Mouse (Mus musculus): ENCODE results near the gene Inpp4b. TPM values are rescaled to one million over a fixed set of nuclear protein-coding genes. Genes with fewer than 3 reads are reported as not detected.

Gene Inpp4b
- polyA plus RNA-seq, 1 experiment from 2014 or later: 10.1 TPM

- no peak overlapping the region for H3K27ac ChIP-seq (ENCODE audit: low read depth, low read length)
- H3K4me2 ChIP-seq (ENCODE audit: low read depth, low read length): no peak overlapping the region
- H3K27me3 ChIP-seq (ENCODE audit: control insufficient read depth, insufficient read depth, low read length): no peaks in the 10 kb centered on the region
- no peaks in the 10 kb centered on the region for H3K9me3 ChIP-seq (ENCODE audit: control insufficient read depth, low read length)
- no peaks in the 10 kb centered on the region for H3K4me1 ChIP-seq (ENCODE audit: control insufficient read depth, insufficient read depth, low read length)
- no peaks in the 10 kb centered on the region for H3K36me3 ChIP-seq (ENCODE audit: control insufficient read depth, insufficient read depth, low read length)
- H3K9ac ChIP-seq (replicated peaks; ENCODE audit: low read depth, low read length): no peak overlapping the region
- no peak for ATAC-seq (ENCODE audit: low read depth)
- 88% methylated on average over 5 of the region's 5 CpGs for WGBS
- no peak overlapping the region for H3K4me3 ChIP-seq (ENCODE audit: low read depth, low read length)
Measured at GRCm38 (mm10) chr8:81779440-81779839, 437.1 kb downstream of the Inpp4b start.

- WGBS: 91% methylated on average over 6 of the region's 6 CpGs
- H3K27ac ChIP-seq (ENCODE audit: low read depth, low read length): no peak overlapping the region
- no peak overlapping the region for H3K4me3 ChIP-seq (ENCODE audit: low read depth, low read length)
- no peaks in the 10 kb centered on the region for H3K4me1 ChIP-seq (ENCODE audit: control insufficient read depth, insufficient read depth, low read length)
- no peak overlapping the region for H3K4me2 ChIP-seq (ENCODE audit: low read depth, low read length)
- no peak overlapping the region for H3K9ac ChIP-seq (replicated peaks; ENCODE audit: low read depth, low read length)
- H3K9me3 ChIP-seq (ENCODE audit: control insufficient read depth, low read length): no peaks in the 10 kb centered on the region
- no peaks in the 10 kb centered on the region for H3K36me3 ChIP-seq (ENCODE audit: control insufficient read depth, insufficient read depth, low read length)
- ATAC-seq (ENCODE audit: low read depth): no peak
- no peaks in the 10 kb centered on the region for H3K27me3 ChIP-seq (ENCODE audit: control insufficient read depth, insufficient read depth, low read length)
Measured at GRCm38 (mm10) chr8:81780166-81780565, 437.8 kb downstream of the Inpp4b start.

- H3K9me3 ChIP-seq (ENCODE audit: control insufficient read depth, low read length): no peaks in the 10 kb centered on the region
- WGBS: 97% methylated on average over 2 of the region's 2 CpGs
- H3K36me3 ChIP-seq (ENCODE audit: control insufficient read depth, insufficient read depth, low read length): no peaks in the 10 kb centered on the region
- H3K4me3 ChIP-seq (ENCODE audit: low read depth, low read length): no peak overlapping the region
- H3K4me1 ChIP-seq (ENCODE audit: control insufficient read depth, insufficient read depth, low read length): no peaks in the 10 kb centered on the region
- H3K4me2 ChIP-seq (ENCODE audit: low read depth, low read length): no peak overlapping the region
- H3K9ac ChIP-seq (replicated peaks; ENCODE audit: low read depth, low read length): no peak overlapping the region
- no peak overlapping the region for H3K27ac ChIP-seq (ENCODE audit: low read depth, low read length)
- H3K27me3 ChIP-seq (ENCODE audit: control insufficient read depth, insufficient read depth, low read length): no peaks in the 10 kb centered on the region
- no peak for ATAC-seq (ENCODE audit: low read depth)
Measured at GRCm38 (mm10) chr8:81780921-81781675, 438.7 kb downstream of the Inpp4b start.

DNA sequence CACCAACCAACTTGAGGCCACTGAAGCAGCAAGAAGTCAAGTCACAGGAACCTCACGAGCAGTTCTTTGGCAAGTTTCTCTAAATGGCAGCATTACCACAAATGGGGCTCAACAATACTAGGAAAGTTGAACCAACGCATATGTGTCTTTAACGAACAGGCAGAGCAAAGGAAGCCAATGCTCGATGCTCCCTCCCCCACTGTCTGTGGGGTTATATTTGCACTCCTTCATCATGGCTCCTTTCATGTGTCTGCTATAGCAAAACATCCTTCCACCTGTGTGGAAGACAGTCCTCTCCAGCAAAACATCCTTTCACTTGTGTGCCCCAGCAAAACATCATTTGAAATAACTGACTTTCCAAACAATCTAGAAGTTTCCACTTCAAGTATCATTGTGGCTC is 440.4 kb downstream of the Inpp4b start:
- 94% methylated on average over 4 of the region's 4 CpGs for WGBS

GRCm38 (mm10) chr8:81784775-81785174 is 442.4 kb downstream of the Inpp4b start:
- no peak overlapping the region for H3K9ac ChIP-seq (replicated peaks; ENCODE audit: low read depth, low read length)
- 88% methylated on average over 3 of the region's 3 CpGs for WGBS

More for the DNA sequence above, 440.4 kb downstream of the Inpp4b start:
- no peaks in the 10 kb centered on the region for H3K27me3 ChIP-seq (ENCODE audit: control insufficient read depth, insufficient read depth, low read length)
- no peak overlapping the region for H3K4me3 ChIP-seq (ENCODE audit: low read depth, low read length)
- no peak overlapping the region for H3K9ac ChIP-seq (replicated peaks; ENCODE audit: low read depth, low read length)
- no peaks in the 10 kb centered on the region for H3K36me3 ChIP-seq (ENCODE audit: control insufficient read depth, insufficient read depth, low read length)
- H3K27ac ChIP-seq (ENCODE audit: low read depth, low read length): no peak overlapping the region
- H3K4me2 ChIP-seq (ENCODE audit: low read depth, low read length): no peak overlapping the region
- H3K4me1 ChIP-seq (ENCODE audit: control insufficient read depth, insufficient read depth, low read length): no peaks in the 10 kb centered on the region
- no peaks in the 10 kb centered on the region for H3K9me3 ChIP-seq (ENCODE audit: control insufficient read depth, low read length)
- ATAC-seq (ENCODE audit: low read depth): no peak

GRCm38 (mm10) chr8:81788498-81788897 is 446.1 kb downstream of the Inpp4b start:
- no peak for ATAC-seq (ENCODE audit: low read depth)
- Histone ChIP-seq H3K36me3 (ENCODE audit: control insufficient read depth, insufficient read depth, low read length) (no peaks in the 10 kb centered on the region), H3K27ac (ENCODE audit: low read depth, low read length) (no peak overlapping the region), H3K9me3 (ENCODE audit: control insufficient read depth, low read length) (no peaks in the 10 kb centered on the region), H3K4me1 (ENCODE audit: control insufficient read depth, insufficient read depth, low read length) (no peaks in the 10 kb centered on the region), H3K4me2 (ENCODE audit: low read depth, low read length) (no peak overlapping the region), H3K4me3 (ENCODE audit: low read depth, low read length) (no peak overlapping the region), H3K27me3 (ENCODE audit: control insufficient read depth, insufficient read depth, low read length) (no peaks in the 10 kb centered on the region), H3K9ac (replicated peaks; ENCODE audit: low read depth, low read length) (no peak overlapping the region)
- WGBS: 84% methylated on average over 2 of the region's 2 CpGs

More at GRCm38 (mm10) chr8:81784775-81785174, 442.4 kb downstream of the Inpp4b start:
- no peak for ATAC-seq (ENCODE audit: low read depth)
- H3K4me2 ChIP-seq (ENCODE audit: low read depth, low read length): no peak overlapping the region
- H3K9me3 ChIP-seq (ENCODE audit: control insufficient read depth, low read length): no peaks in the 10 kb centered on the region
- no peak overlapping the region for H3K27ac ChIP-seq (ENCODE audit: low read depth, low read length)
- H3K27me3 ChIP-seq (ENCODE audit: control insufficient read depth, insufficient read depth, low read length): no peaks in the 10 kb centered on the region
- no peaks in the 10 kb centered on the region for H3K36me3 ChIP-seq (ENCODE audit: control insufficient read depth, insufficient read depth, low read length)
- no peak overlapping the region for H3K4me3 ChIP-seq (ENCODE audit: low read depth, low read length)
- H3K4me1 ChIP-seq (ENCODE audit: control insufficient read depth, insufficient read depth, low read length): no peaks in the 10 kb centered on the region

DNA sequence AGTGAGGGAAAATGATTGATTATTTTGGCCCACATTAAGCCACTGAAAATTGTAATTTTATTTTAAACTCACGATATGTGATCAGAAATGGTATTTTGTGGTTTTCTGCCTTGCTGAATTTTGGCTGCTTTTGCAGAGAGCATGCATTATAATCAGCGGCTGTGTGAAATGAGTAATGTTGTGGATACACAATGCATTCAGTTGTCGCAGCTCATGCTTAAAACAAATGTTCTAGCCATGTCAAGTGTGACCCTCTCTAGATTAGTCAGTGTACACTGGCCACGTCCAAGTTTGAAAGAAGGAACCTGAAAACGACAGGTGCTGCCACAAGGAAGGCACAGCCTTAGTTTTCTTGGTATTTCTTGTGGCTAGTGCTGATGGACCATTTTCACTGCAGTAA is 450.3 kb downstream of the Inpp4b start:
- Histone ChIP-seq H3K36me3 (ENCODE audit: control insufficient read depth, insufficient read depth, low read length) (no peaks in the 10 kb centered on the region), H3K4me1 (ENCODE audit: control insufficient read depth, insufficient read depth, low read length) (no peaks in the 10 kb centered on the region), H3K9me3 (ENCODE audit: control insufficient read depth, low read length) (no peaks in the 10 kb centered on the region), H3K4me3 (ENCODE audit: low read depth, low read length) (no peak overlapping the region), H3K27ac (ENCODE audit: low read depth, low read length) (no peak overlapping the region), H3K9ac (replicated peaks; ENCODE audit: low read depth, low read length) (no peak overlapping the region), H3K27me3 (ENCODE audit: control insufficient read depth, insufficient read depth, low read length) (no peaks in the 10 kb centered on the region), H3K4me2 (ENCODE audit: low read depth, low read length) (no peak overlapping the region)
- no peak for ATAC-seq (ENCODE audit: low read depth)
- 75% methylated on average over 5 of the region's 5 CpGs for WGBS

DNA sequence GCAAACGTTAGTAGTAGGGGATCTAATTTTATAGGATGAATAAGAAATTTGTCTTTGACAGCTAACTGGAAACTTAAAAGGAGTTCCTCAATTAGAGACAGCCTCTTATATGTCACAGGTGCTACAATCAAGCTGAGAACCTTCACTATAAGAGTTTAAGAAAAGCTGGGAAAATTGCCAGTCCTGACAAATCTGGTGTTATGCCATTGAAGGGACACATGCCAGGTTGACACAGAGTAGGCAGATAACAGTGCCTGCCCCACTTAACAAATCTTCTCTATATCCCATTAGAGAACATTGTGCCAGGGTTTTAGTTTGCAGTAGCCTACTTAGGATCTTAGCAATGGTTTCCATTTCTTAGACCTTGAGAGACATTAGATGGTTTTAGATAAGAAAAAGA is 456.1 kb downstream of the Inpp4b start:
- H3K36me3 ChIP-seq (ENCODE audit: control insufficient read depth, insufficient read depth, low read length): no peaks in the 10 kb centered on the region
- no peak overlapping the region for H3K27ac ChIP-seq (ENCODE audit: low read depth, low read length)
- no peaks in the 10 kb centered on the region for H3K4me1 ChIP-seq (ENCODE audit: control insufficient read depth, insufficient read depth, low read length)
- no peaks in the 10 kb centered on the region for H3K27me3 ChIP-seq (ENCODE audit: control insufficient read depth, insufficient read depth, low read length)
- WGBS: 74% methylated on average over 1 of the region's 1 CpGs
- H3K4me3 ChIP-seq (ENCODE audit: low read depth, low read length): no peak overlapping the region
- no peaks in the 10 kb centered on the region for H3K9me3 ChIP-seq (ENCODE audit: control insufficient read depth, low read length)
- H3K4me2 ChIP-seq (ENCODE audit: low read depth, low read length): no peak overlapping the region
- no peak overlapping the region for H3K9ac ChIP-seq (replicated peaks; ENCODE audit: low read depth, low read length)
- ATAC-seq (ENCODE audit: low read depth): no peak

DNA sequence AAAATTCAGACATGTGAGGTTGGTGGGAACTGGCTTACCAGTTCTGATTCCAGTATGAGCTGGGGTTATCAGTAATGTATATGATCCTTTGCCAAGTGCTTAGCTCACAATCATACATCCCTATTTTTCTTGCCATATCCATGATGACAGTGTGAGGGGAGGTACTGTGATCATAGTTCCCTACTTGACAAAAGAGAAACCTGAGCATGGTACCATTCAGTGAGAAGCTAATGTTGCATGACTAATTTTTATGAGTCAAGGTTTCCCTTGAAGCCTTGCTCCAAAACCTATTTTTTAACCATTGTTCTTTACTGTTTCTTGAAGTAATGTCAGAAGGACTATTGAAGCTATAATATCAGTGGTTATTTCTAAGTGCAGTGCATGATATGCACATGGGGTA is 458.4 kb downstream of the Inpp4b start:
- Histone ChIP-seq H3K4me3 (ENCODE audit: low read depth, low read length) (no peak overlapping the region), H3K4me1 (ENCODE audit: control insufficient read depth, insufficient read depth, low read length) (no peaks in the 10 kb centered on the region), H3K9me3 (ENCODE audit: control insufficient read depth, low read length) (no peaks in the 10 kb centered on the region), H3K27ac (ENCODE audit: low read depth, low read length) (no peak overlapping the region), H3K27me3 (ENCODE audit: control insufficient read depth, insufficient read depth, low read length) (no peaks in the 10 kb centered on the region), H3K9ac (replicated peaks; ENCODE audit: low read depth, low read length) (no peak overlapping the region), H3K36me3 (ENCODE audit: control insufficient read depth, insufficient read depth, low read length) (no peaks in the 10 kb centered on the region), H3K4me2 (ENCODE audit: low read depth, low read length) (no peak overlapping the region)
- ATAC-seq (ENCODE audit: low read depth): no peak
